Mouse (Mus musculus): Measurements from ENCODE around the gene B3galt4.

GRCm38 (mm10) chr17:33979512-33980050 lies 28.3 kb upstream of the B3galt4 start:
- TF ChIP-seq CTCF (IDR thresholded peaks at IDR 0.05; ENCODE audit: low read depth) (no peak), EP300 (optimal IDR thresholded peaks at IDR 0.05) (no peak)

All from stomach, postnatal 0 days (tissue).